In genomic region chr11:69368356-69369214, GRCm38 (mm10) we compare ENCODE assay signal across 8 mouse cellular contexts. TPM values are rescaled to one million over a fixed set of nuclear protein-coding genes. Genes with fewer than 3 reads are reported as not detected.
DNase-seq lines count a peak whose midpoint lies in the region; ATAC-seq and TF ChIP-seq lines count a peak whose summit lies in the region.

No protein-coding gene starts in this region.

- H3K36me3 ChIP-seq in MEL (ENCODE audit: control insufficient read depth in 1 of 2, insufficient read depth in 2 of 2, low read length in 2 of 2): peaks cover 0 to 24% of the 10 kb centered on the region in 2 experiments; a peak in 2 of 4 replicates
- H3K36me3 ChIP-seq in heart, embryonic 15.5 days: no peaks in the 10 kb centered on the region
- H3K36me3 ChIP-seq in macrophage (ENCODE audit: inconsistent target): peaks cover 2% of the 10 kb centered on the region; the same call in 1 of the 2 replicates
- H3K36me3 ChIP-seq in splenic B cell, adult 2 months (ENCODE audit: control insufficient read depth, insufficient read depth, low read length, poor library complexity, severe bottlenecking): peaks cover 3% of the 10 kb centered on the region; the same call in 1 of the 2 replicates

- no peak for TF ChIP-seq CTCF in MEL (IDR thresholded peaks at IDR 0.05 in 2 of 3, conservative IDR thresholded peaks at IDR 0.05 in 1 of 3; ENCODE audit: control insufficient read depth in 1 of 3, insufficient read depth in 1 of 3, low read depth in 2 of 3, low read length in 3 of 3, poor library complexity in 1 of 3, severe bottlenecking in 1 of 3)

- DNase-seq in adrenal gland, adult (ENCODE audit: inconsistent age in 2 of 2, low spot score in 1 of 2): peak; percentile 64 to 81
- DNase-seq in adrenal gland, postnatal 4 days (ENCODE audit: low spot score in 2 of 2): no peak
- DNase-seq in MEL (ENCODE audit: low read depth, low spot score): peak; percentile 49
- DNase-seq in embryo, embryonic 11 days: peak; percentile 78
- DNase-seq in kidney, postnatal 25 days: peak; percentile 43 to 75
- DNase-seq in splenic B cell, adult 2 months (ENCODE audit: low read depth, low spot score): peak; percentile 55

- under 1% methylated on average over 69 of the region's 106 CpGs for WGBS in heart, embryonic 15.5 days
- WGBS in macrophage (ENCODE audit: missing documents): under 1% methylated on average over 50 of the region's 106 CpGs

- H3K9ac ChIP-seq in MEL (ENCODE audit: control insufficient read depth, low read depth, low read length, poor library complexity, severe bottlenecking): peak overlapping the region; percentile 88
- H3K9ac ChIP-seq in heart, embryonic 15.5 days: peak overlapping the region; percentile 95

- no peak for TF ChIP-seq EP300 in MEL (IDR thresholded peaks at IDR 0.05; ENCODE audit: low read depth in 1 of 2, low read length in 2 of 2)

- no peaks in the 10 kb centered on the region for H3K27me3 ChIP-seq in MEL (ENCODE audit: control insufficient read depth in 1 of 2, insufficient read depth in 2 of 2, low read length in 2 of 2)
- no peaks in the 10 kb centered on the region for H3K27me3 ChIP-seq in heart, embryonic 15.5 days
- no peaks in the 10 kb centered on the region for H3K27me3 ChIP-seq in splenic B cell, adult 2 months (ENCODE audit: control insufficient read depth, insufficient read depth, low read length, poor library complexity, severe bottlenecking)

- H3K79me2 ChIP-seq in MEL (ENCODE audit: control insufficient read depth, insufficient read depth, low read length, poor library complexity): peaks cover 15% of the 10 kb centered on the region
- peaks cover 12% of the 10 kb centered on the region; the same call in 1 of the 2 replicates for H3K79me2 ChIP-seq in macrophage (ENCODE audit: inconsistent target)

- peak; percentile 22 to 36; a peak in 1 of 4 replicates for TF ChIP-seq POLR2A in MEL (IDR thresholded peaks at IDR 0.05; ENCODE audit: control insufficient read depth in 1 of 2, insufficient read depth in 1 of 2, low read depth in 1 of 2, low read length in 2 of 2, poor library complexity in 1 of 2)

- H3K4me3 ChIP-seq in MEL (ENCODE audit: control insufficient read depth in 1 of 2, insufficient read depth in 1 of 2, low read depth in 2 of 2, low read length in 2 of 2) (peak overlapping the region; percentile 50 to 76), macrophage (ENCODE audit: inconsistent target) (peak overlapping the region; percentile 43)
- H3K4me3 ChIP-seq in heart, embryonic 15.5 days: peak overlapping the region; percentile 82

- no peak for TF ChIP-seq RAD21 in MEL (IDR thresholded peaks at IDR 0.05; ENCODE audit: low read depth, low read length)

- H3K4me2 ChIP-seq in heart, embryonic 15.5 days: peak overlapping the region; percentile 97

- H3K9me3 ChIP-seq in MEL (replicated peaks; ENCODE audit: insufficient read depth, low read length): no peaks in the 10 kb centered on the region
- H3K9me3 ChIP-seq in heart, embryonic 15.5 days (replicated peaks): no peaks in the 10 kb centered on the region

- peaks cover 13 to 43% of the 10 kb centered on the region in 2 experiments for H3K4me1 ChIP-seq in MEL (ENCODE audit: control insufficient read depth in 1 of 2, insufficient read depth in 2 of 2, low read length in 2 of 2)
- peaks cover 67% of the 10 kb centered on the region for H3K4me1 ChIP-seq in heart, embryonic 15.5 days (replicated peaks)

- H3K27ac ChIP-seq in MEL (ENCODE audit: control insufficient read depth, low read depth, low read length): peak overlapping the region; percentile 45
- peak overlapping the region; percentile 97 for H3K27ac ChIP-seq in heart, embryonic 15.5 days
- peak overlapping the region; percentile 89 for H3K27ac ChIP-seq in macrophage

- no peak for ATAC-seq in heart, embryonic 15.5 days (replicated peaks; ENCODE audit: insufficient number of reproducible peaks, insufficient read depth, low FRiP score, low read depth)

TF ChIP-seq in MEL, 35 proteins besides CTCF, POLR2A, EP300 and RAD21 (continues in another document):
- TF ChIP-seq CHD2 (IDR thresholded peaks at IDR 0.05; ENCODE audit: low read length): peak; percentile 53; the same call in 1 of the 2 replicates
- TF ChIP-seq ELF1 (IDR thresholded peaks at IDR 0.05; ENCODE audit: low read depth, low read length): no peak
- TF ChIP-seq MYC (IDR thresholded peaks at IDR 0.05; ENCODE audit: low read depth, low read length): no peak
- TF ChIP-seq TAL1 (IDR thresholded peaks at IDR 0.05; ENCODE audit: low read length): no peak
- no peak for TF ChIP-seq MXI1 (IDR thresholded peaks at IDR 0.05; ENCODE audit: low read depth, low read length)
- no peak for TF ChIP-seq USF1 (IDR thresholded peaks at IDR 0.05; ENCODE audit: low read depth, low read length)
- TF ChIP-seq USF2 (IDR thresholded peaks at IDR 0.05; ENCODE audit: borderline replicate concordance in 1 of 2, insufficient read depth in 1 of 2, low read depth in 1 of 2, low read length in 2 of 2): no peak
- no peak for TF ChIP-seq RCOR1 (IDR thresholded peaks at IDR 0.05; ENCODE audit: low read depth, low read length)
- TF ChIP-seq MAZ (IDR thresholded peaks at IDR 0.05; ENCODE audit: low read depth, low read length): peak; percentile 10; the same call in 1 of the 2 replicates
- TF ChIP-seq POLR2AphosphoS5 (IDR thresholded peaks at IDR 0.05; ENCODE audit: borderline replicate concordance, low read depth, low read length): no peak
- no peak for TF ChIP-seq ETS1 (IDR thresholded peaks at IDR 0.05; ENCODE audit: low read depth, low read length)

RNA-seq across cellular contexts. Expression of gene Chd3, which starts 0.6 kb away (rescaled TPM):
- 100 to 1,000 TPM; 164 to 190 TPM for total RNA-seq in adrenal gland, postnatal 4 days (2021)
- total RNA-seq in MEL (2012; rRNA removed): 37.3 and 65.8 TPM in 2 replicates
- polyA plus RNA-seq in MEL (2012; ENCODE audit: insufficient read depth in 1 of 2, insufficient read length in 2 of 2, low read depth in 1 of 2, low replicate concordance in 2 of 2, missing spikeins in 1 of 2): 10 to 100 TPM in 1 of 2 experiments, not detected in 1; 84.9 TPM
- polyA plus RNA-seq in heart, embryonic 15.5 days (2015; fragmentation: Nextera tagmentation; extraction: Ambion mirVana): 14.2 and 22.9 TPM in 2 replicates
- 100 to 1,000 TPM in 25 of 26 experiments, 10 to 100 TPM in 1; 63.9 to 453 (median 249) TPM for total RNA-seq in macrophage (2018; cell fraction: chromatin; rRNA removed)
- 10 to 100 TPM; 29.0 to 87.7 (median 51.6) TPM for total RNA-seq in macrophage (2018; cell fraction: cytosol; rRNA removed)
- total RNA-seq in macrophage (2018; cell fraction: nucleus; rRNA removed): 100 to 1,000 TPM in 19 of 26 experiments, 10 to 100 TPM in 7; 53.3 to 254 (median 120) TPM
- polyA plus RNA-seq in macrophage (2018): 43.6 to 105 TPM (median 82.3 TPM) in 3 replicates

RNA-seq across cellular contexts. Expression of gene Naa38, which starts 26.7 kb away (rescaled TPM):
- total RNA-seq in adrenal gland, postnatal 4 days (2021): 100 to 1,000 TPM; 118 to 129 TPM
- total RNA-seq in MEL (2012; rRNA removed): 190 and 191 TPM in 2 replicates
- polyA plus RNA-seq in MEL (2012; ENCODE audit: insufficient read depth in 1 of 2, insufficient read length in 2 of 2, low read depth in 1 of 2, low replicate concordance in 2 of 2, missing spikeins in 1 of 2) (100 to 1,000 TPM in 1 of 2 experiments, not detected in 1; 173 TPM), macrophage (2018) (60.0 to 104 TPM (median 95.8 TPM) in 3 replicates)
- polyA plus RNA-seq in heart, embryonic 15.5 days (2015; fragmentation: Nextera tagmentation; extraction: Ambion mirVana): 129 and 132 TPM in 2 replicates
- 10 to 100 TPM in 1 of 26 experiments, 1 to 10 TPM in 18, not detected in 7; 1.8 to 14.1 (median 4.3) TPM for total RNA-seq in macrophage (2018; cell fraction: chromatin; rRNA removed)
- total RNA-seq in macrophage (2018; cell fraction: cytosol; rRNA removed): 100 to 1,000 TPM in 5 of 26 experiments, 10 to 100 TPM in 21; 63.9 to 111 (median 87.7) TPM
- total RNA-seq in macrophage (2018; cell fraction: nucleus; rRNA removed): 10 to 100 TPM in 19 of 26 experiments, 1 to 10 TPM in 7; 5.4 to 34.6 (median 15.8) TPM

RNA-seq across cellular contexts. Expression of gene Cyb5d1, which starts 26.8 kb away (rescaled TPM):
- total RNA-seq in adrenal gland, postnatal 4 days (2021): 10 to 100 TPM; 42.0 to 44.3 TPM
- 26.8 and 39.6 TPM in 2 replicates for total RNA-seq in MEL (2012; rRNA removed)
- polyA plus RNA-seq in MEL (2012; ENCODE audit: insufficient read depth in 1 of 2, insufficient read length in 2 of 2, low read depth in 1 of 2, low replicate concordance in 2 of 2, missing spikeins in 1 of 2) (10 to 100 TPM in 1 of 2 experiments, not detected in 1; 21.3 TPM), macrophage (2018) (25.0 to 35.1 TPM (median 31.3 TPM) in 3 replicates)
- polyA plus RNA-seq in heart, embryonic 15.5 days (2015; fragmentation: Nextera tagmentation; extraction: Ambion mirVana): 20.6 and 24.0 TPM in 2 replicates
- 10 to 100 TPM; 10.2 to 51.5 (median 24.5) TPM for total RNA-seq in macrophage (2018; cell fraction: chromatin; rRNA removed)
- total RNA-seq in macrophage (2018; cell fraction: cytosol; rRNA removed): 10 to 100 TPM; 16.0 to 40.0 (median 24.4) TPM
- 10 to 100 TPM; 17.0 to 48.9 (median 26.3) TPM for total RNA-seq in macrophage (2018; cell fraction: nucleus; rRNA removed)

RNA-seq across cellular contexts. Expression of gene Rnf227, which starts 28.3 kb away (rescaled TPM):
- total RNA-seq in adrenal gland, postnatal 4 days (2021): 10 to 100 TPM in 1 of 2 experiments, 1 to 10 TPM in 1; 9.4 to 10.6 TPM
- total RNA-seq in MEL (2012; rRNA removed): 6.4 and 11.5 TPM in 2 replicates
- polyA plus RNA-seq in MEL (2012; ENCODE audit: insufficient read depth in 1 of 2, insufficient read length in 2 of 2, low read depth in 1 of 2, low replicate concordance in 2 of 2, missing spikeins in 1 of 2) (10 to 100 TPM in 1 of 2 experiments, not detected in 1; 12.4 TPM), macrophage (2018) (3.3 to 4.4 TPM (median 3.6 TPM) in 3 replicates)
- polyA plus RNA-seq in heart, embryonic 15.5 days (2015; fragmentation: Nextera tagmentation; extraction: Ambion mirVana): 6.6 and 7.3 TPM in 2 replicates
- total RNA-seq in macrophage (2018; cell fraction: chromatin; rRNA removed): 1 to 10 TPM in 5 of 26 experiments, under 1 TPM in 5, not detected in 16; 0.33 to 2.2 (median 1.1) TPM
- total RNA-seq in macrophage (2018; cell fraction: cytosol; rRNA removed): 1 to 10 TPM in 23 of 26 experiments, under 1 TPM in 3; 0.30 to 5.2 (median 2.4) TPM
- total RNA-seq in macrophage (2018; cell fraction: nucleus; rRNA removed): 1 to 10 TPM in 11 of 26 experiments, under 1 TPM in 13, not detected in 2; 0.37 to 4.2 (median 0.94) TPM

RNA-seq across cellular contexts. Expression of gene Tmem88, which starts 29.4 kb away (rescaled TPM):
- 10 to 100 TPM; 23.4 to 27.2 TPM for total RNA-seq in adrenal gland, postnatal 4 days (2021)
- total RNA-seq in MEL (2012; rRNA removed): 0.39 TPM in 2 replicates
- under 1 TPM in 1 of 2 experiments, not detected in 1; 0.45 TPM for polyA plus RNA-seq in MEL (2012; ENCODE audit: insufficient read depth in 1 of 2, insufficient read length in 2 of 2, low read depth in 1 of 2, low replicate concordance in 2 of 2, missing spikeins in 1 of 2)
- polyA plus RNA-seq in heart, embryonic 15.5 days (2015; fragmentation: Nextera tagmentation; extraction: Ambion mirVana): 37.3 and 40.6 TPM in 2 replicates
- 10 to 100 TPM in 7 of 26 experiments, 1 to 10 TPM in 15, under 1 TPM in 3, not detected in 1; 0.46 to 36.3 (median 4.9) TPM for total RNA-seq in macrophage (2018; cell fraction: chromatin; rRNA removed)
- total RNA-seq in macrophage (2018; cell fraction: cytosol; rRNA removed): 1 to 10 TPM in 4 of 26 experiments, under 1 TPM in 19, not detected in 3; 0.05 to 1.7 (median 0.34) TPM
- 10 to 100 TPM in 6 of 26 experiments, 1 to 10 TPM in 13, under 1 TPM in 1, not detected in 6; 0.36 to 23.4 (median 3.3) TPM for total RNA-seq in macrophage (2018; cell fraction: nucleus; rRNA removed)
- 0.09 TPM in 1 of 3 replicates, not detected in the others for polyA plus RNA-seq in macrophage (2018)

Comparison
In these comparisons a context has a peak if more than half of its experiments do, and no peak if none do; other contexts are left out.
1. DNase-seq: peak in adrenal gland, adult (2 of 2), MEL (single experiment), embryo, embryonic 11 days (single experiment), kidney, postnatal 25 days (2 of 2) and splenic B cell, adult 2 months (single experiment); none in adrenal gland, postnatal 4 days (0 of 2).
2. H3K27ac ChIP-seq: peak in every context shown above with its lines; median percentile 97 in heart, embryonic 15.5 days; 89 in macrophage; 45 in MEL.
3. Peak in every context shown above with its lines, with median percentiles within 50 percentile points of each other: H3K4me3 ChIP-seq.